Mouse (Mus musculus): ENCODE data around the gene Ccdc177. TPM values are rescaled to one million over a fixed set of nuclear protein-coding genes. Genes with fewer than 3 reads are reported as not detected.

The Ccdc177 gene
- total and polyA plus RNA-seq, 3 experiments = not detected

- no peaks in the 10 kb centered on the region for H3K27me3 ChIP-seq (ENCODE audit: control insufficient read depth in 1 of 2, insufficient read depth in 2 of 2, low read length in 2 of 2)
- H3K4me1 ChIP-seq (ENCODE audit: control insufficient read depth in 1 of 2, insufficient read depth in 2 of 2, low read length in 2 of 2) = peaks cover 24 to 46% of the 10 kb centered on the region in 2 experiments
- no peak for DNase-seq (ENCODE audit: low read depth, low spot score)
- no peaks in the 10 kb centered on the region for H3K9me3 ChIP-seq (replicated peaks; ENCODE audit: insufficient read depth, low read length)
- TF ChIP-seq CTCF (IDR thresholded peaks at IDR 0.05 in 2 of 3, conservative IDR thresholded peaks at IDR 0.05 in 1 of 3; ENCODE audit: control insufficient read depth in 1 of 3, insufficient read depth in 1 of 3, low read depth in 2 of 3, low read length in 3 of 3, poor library complexity in 1 of 3, severe bottlenecking in 1 of 3) = peak in 2 of 3 experiments; percentile 17 to 31; a peak in 2 of 6 replicates
- TF ChIP-seq RAD21 (IDR thresholded peaks at IDR 0.05; ENCODE audit: low read depth, low read length) = peak; percentile 3
- TF ChIP-seq CHD2 (IDR thresholded peaks at IDR 0.05; ENCODE audit: low read length) = no peak
- TF ChIP-seq MYB (IDR thresholded peaks at IDR 0.05; ENCODE audit: low read depth, low read length) = no peak
- peaks cover 56% of the 10 kb centered on the region for H3K79me2 ChIP-seq (ENCODE audit: control insufficient read depth, insufficient read depth, low read length, poor library complexity)
- no peak overlapping the region for H3K27ac ChIP-seq (ENCODE audit: control insufficient read depth, low read depth, low read length)
- H3K9ac ChIP-seq (ENCODE audit: control insufficient read depth, low read depth, low read length, poor library complexity, severe bottlenecking) = no peak overlapping the region
- H3K4me3 ChIP-seq (ENCODE audit: control insufficient read depth in 1 of 2, insufficient read depth in 1 of 2, low read depth in 2 of 2, low read length in 2 of 2) = no peak overlapping the region
- peaks cover 2 to 67% of the 10 kb centered on the region in 2 experiments; a peak in 3 of 4 replicates for H3K36me3 ChIP-seq (ENCODE audit: control insufficient read depth in 1 of 2, insufficient read depth in 2 of 2, low read length in 2 of 2)
These were observed 41.0 kb upstream of the Ccdc177 start for GRCm38 (mm10) chr12:80801443-80801842.

- H3K4me1 ChIP-seq (ENCODE audit: control insufficient read depth in 1 of 2, insufficient read depth in 2 of 2, low read length in 2 of 2) = peaks cover 21 to 40% of the 10 kb centered on the region in 2 experiments
- H3K27me3 ChIP-seq (ENCODE audit: control insufficient read depth in 1 of 2, insufficient read depth in 2 of 2, low read length in 2 of 2) = no peaks in the 10 kb centered on the region
- peaks cover 0 to 64% of the 10 kb centered on the region in 2 experiments; a peak in 2 of 4 replicates for H3K36me3 ChIP-seq (ENCODE audit: control insufficient read depth in 1 of 2, insufficient read depth in 2 of 2, low read length in 2 of 2)
- TF ChIP-seq TCF12 (IDR thresholded peaks at IDR 0.05; ENCODE audit: low read depth, low read length) (no peak), MAFK (IDR thresholded peaks at IDR 0.05; ENCODE audit: borderline replicate concordance, low read depth, low read length) (no peak), SIN3A (IDR thresholded peaks at IDR 0.05; ENCODE audit: low read length) (no peak), ETS1 (IDR thresholded peaks at IDR 0.05; ENCODE audit: low read depth, low read length) (no peak), SMC3 (IDR thresholded peaks at IDR 0.05; ENCODE audit: low read depth, low read length) (no peak), USF2 (IDR thresholded peaks at IDR 0.05; ENCODE audit: borderline replicate concordance in 1 of 2, insufficient read depth in 1 of 2, low read depth in 1 of 2, low read length in 2 of 2) (no peak)
- peaks cover 58% of the 10 kb centered on the region for H3K79me2 ChIP-seq (ENCODE audit: control insufficient read depth, insufficient read depth, low read length, poor library complexity)
- H3K9ac ChIP-seq (ENCODE audit: control insufficient read depth, low read depth, low read length, poor library complexity, severe bottlenecking) = no peak overlapping the region
- H3K4me3 ChIP-seq (ENCODE audit: control insufficient read depth in 1 of 2, insufficient read depth in 1 of 2, low read depth in 2 of 2, low read length in 2 of 2) = no peak overlapping the region
- H3K9me3 ChIP-seq (replicated peaks; ENCODE audit: insufficient read depth, low read length) = no peaks in the 10 kb centered on the region
- DNase-seq (ENCODE audit: low read depth, low spot score) = no peak
- no peak overlapping the region for H3K27ac ChIP-seq (ENCODE audit: control insufficient read depth, low read depth, low read length)
These were observed 39.7 kb upstream of the Ccdc177 start for GRCm38 (mm10) chr12:80800156-80800555.

- Histone ChIP-seq H3K9ac (ENCODE audit: control insufficient read depth, low read depth, low read length, poor library complexity, severe bottlenecking) (no peak overlapping the region), H3K27me3 (ENCODE audit: control insufficient read depth in 1 of 2, insufficient read depth in 2 of 2, low read length in 2 of 2) (no peaks in the 10 kb centered on the region), H3K79me2 (ENCODE audit: control insufficient read depth, insufficient read depth, low read length, poor library complexity) (peaks cover 68% of the 10 kb centered on the region), H3K27ac (ENCODE audit: control insufficient read depth, low read depth, low read length) (0 out of 2 replicates have a peak overlapping the region, but pooled peaks have one; percentile 7), H3K4me3 (ENCODE audit: control insufficient read depth in 1 of 2, insufficient read depth in 1 of 2, low read depth in 2 of 2, low read length in 2 of 2) (no peak overlapping the region), H3K36me3 (ENCODE audit: control insufficient read depth in 1 of 2, insufficient read depth in 2 of 2, low read length in 2 of 2) (peaks cover 0 to 68% of the 10 kb centered on the region in 2 experiments; a peak in 2 of 4 replicates), H3K9me3 (replicated peaks; ENCODE audit: insufficient read depth, low read length) (no peaks in the 10 kb centered on the region), H3K4me1 (ENCODE audit: control insufficient read depth in 1 of 2, insufficient read depth in 2 of 2, low read length in 2 of 2) (peaks cover 26 to 34% of the 10 kb centered on the region in 2 experiments)
- TF ChIP-seq ZKSCAN1 (IDR thresholded peaks at IDR 0.05; ENCODE audit: low read depth, low read length) = no peak
- no peak for DNase-seq (ENCODE audit: low read depth, low spot score)
These were observed 37.8 kb upstream of the Ccdc177 start for GRCm38 (mm10) chr12:80798271-80798670.
